Mouse (Mus musculus): ENCODE results near the gene Hacd2. TPM values are rescaled to one million over a fixed set of nuclear protein-coding genes. Genes with fewer than 3 reads are reported as not detected.

Gene Hacd2
- total RNA-seq, 1 experiment from 2014 or later, result 7.7 TPM

DNA sequence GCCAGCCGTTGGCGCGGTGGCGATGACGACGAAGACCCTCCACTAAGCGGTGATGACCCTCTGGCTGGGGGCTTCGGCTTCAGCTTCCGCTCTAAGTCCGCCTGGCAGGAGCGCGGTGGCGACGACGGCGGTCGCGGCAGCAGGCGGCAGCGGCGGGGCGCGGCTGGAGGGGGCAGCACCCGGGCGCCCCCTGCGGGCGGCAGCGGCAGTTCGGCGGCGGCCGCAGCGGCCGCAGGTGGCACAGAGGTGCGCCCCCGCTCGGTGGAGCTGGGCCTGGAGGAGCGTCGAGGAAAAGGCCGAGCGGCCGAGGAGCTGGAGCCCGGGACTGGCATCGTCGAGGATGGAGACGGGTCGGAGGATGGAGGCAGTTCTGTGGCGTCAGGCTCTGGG is 134.1 kb downstream of the Hacd2 start:
- peak; percentile 52 for ATAC-seq (replicated peaks; ENCODE audit: low read depth, poor library complexity, severe bottlenecking)

DNA sequence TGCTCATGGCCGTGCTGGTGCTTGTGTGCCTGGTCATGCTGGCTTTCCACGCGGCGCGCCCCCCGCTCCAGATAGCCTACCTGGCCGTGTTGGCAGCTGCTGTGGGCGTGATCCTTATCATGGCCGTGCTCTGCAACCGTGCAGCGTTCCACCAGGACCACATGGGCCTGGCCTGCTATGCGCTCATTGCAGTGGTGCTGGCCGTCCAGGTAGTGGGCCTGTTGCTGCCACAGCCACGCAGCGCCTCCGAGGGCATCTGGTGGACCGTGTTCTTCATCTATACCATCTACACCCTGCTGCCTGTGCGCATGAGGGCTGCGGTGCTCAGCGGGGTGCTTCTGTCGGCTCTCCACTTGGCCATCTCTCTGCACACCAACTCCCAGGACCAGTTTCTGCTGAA is 134.6 kb downstream of the Hacd2 start:
- no peak for ATAC-seq (replicated peaks; ENCODE audit: low read depth, poor library complexity, severe bottlenecking)

Other genes with a start within 250 kb of the Hacd2 start
- 0.19 TPM in 1 of 2 replicates, not detected in the other for gene Adcy5, start 132.4 kb downstream of the Hacd2 start, total RNA-seq (2017)

Data from common myeloid progenitor, adult 5-6 weeks (primary cell).